Mouse (Mus musculus) ovary, postnatal 36 days (tissue): Measurements from ENCODE around the gene Haghl.
"Not testable (repeated sequence)": the region's sequence is repeated elsewhere in the genome, so short reads cannot be mapped to it uniquely, and the experiment has no call there.

ENCODE experiments used
- DNase-seq: peaks from one replicate; pipeline ENCODE4 v3.0.0; 2022; ENCODE audit warnings: low spot score, mixed read lengths

Haghl gene

GRCm38 (mm10) chr17:25818851-25819780, 33.6 kb upstream of the Haghl start:
- no peak for DNase-seq

- no peak for DNase-seq
These were observed 32.2 kb upstream of the Haghl start for GRCm38 (mm10) chr17:25817662-25818061.

GRCm38 (mm10) chr17:25813471-25813870, 28.0 kb upstream of the Haghl start:
- peak; percentile 89 for DNase-seq

- DNase-seq = no peak
These were observed 25.4 kb upstream of the Haghl start for GRCm38 (mm10) chr17:25810890-25811289.

GRCm38 (mm10) chr17:25809606-25810340, 24.3 kb upstream of the Haghl start:
- DNase-seq = no peak

DNA sequence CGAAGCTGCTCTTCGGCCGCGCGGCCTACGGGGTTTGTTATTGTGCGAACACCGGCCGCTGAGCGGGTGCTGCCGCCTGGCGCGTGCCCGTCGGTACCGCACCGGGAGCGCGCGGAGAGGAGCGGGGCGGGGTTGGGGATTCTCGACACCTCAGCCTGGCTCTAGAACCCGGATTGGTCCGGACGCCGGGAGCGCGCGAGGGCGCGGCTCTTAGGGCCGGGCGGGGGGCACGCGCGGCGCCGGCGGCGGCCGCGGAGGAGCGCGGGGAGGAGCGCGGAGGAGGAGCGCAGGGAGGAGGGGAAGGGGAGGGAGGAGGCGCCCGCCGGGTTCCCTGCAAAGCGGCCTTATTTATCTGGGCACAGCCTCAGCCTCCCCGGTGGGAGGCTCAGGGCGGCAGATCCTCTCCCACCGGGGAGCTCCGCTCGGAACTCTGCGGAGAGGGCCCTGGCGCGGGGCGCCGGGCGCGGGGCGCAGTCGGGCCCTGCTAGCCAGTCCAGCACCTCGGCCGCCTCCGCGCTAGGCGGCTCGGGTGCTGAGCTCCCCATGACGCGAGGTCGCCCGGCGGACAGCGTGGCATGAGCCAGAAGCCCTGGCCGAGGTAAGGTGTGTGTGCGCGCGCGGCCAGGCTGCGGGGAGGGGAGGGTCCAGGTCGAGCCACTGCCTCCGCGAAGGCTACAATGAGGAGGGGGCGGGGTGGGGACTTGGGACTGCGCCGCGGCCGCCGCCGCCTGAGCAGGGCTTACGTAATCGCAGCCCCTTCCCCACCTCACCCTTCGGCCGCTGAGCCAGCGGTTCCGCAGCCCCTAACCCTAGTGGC, 23.5 kb upstream of the Haghl start, which contains the start of gene Fbxl16:
TSS of gene Fbxl16 (plus strand) at position 297 of the 817 bp plus-strand sequence.
- DNase-seq = peak; percentile 71

GRCm38 (mm10) chr17:25808028-25808427, 22.6 kb upstream of the Haghl start:
- DNase-seq = no peak

- DNase-seq = not testable (repeated sequence)
These were observed 22.0 kb upstream of the Haghl start for GRCm38 (mm10) chr17:25807452-25807851.

- DNase-seq = no peak
These were observed 21.0 kb upstream of the Haghl start for GRCm38 (mm10) chr17:25806507-25806906.

DNA sequence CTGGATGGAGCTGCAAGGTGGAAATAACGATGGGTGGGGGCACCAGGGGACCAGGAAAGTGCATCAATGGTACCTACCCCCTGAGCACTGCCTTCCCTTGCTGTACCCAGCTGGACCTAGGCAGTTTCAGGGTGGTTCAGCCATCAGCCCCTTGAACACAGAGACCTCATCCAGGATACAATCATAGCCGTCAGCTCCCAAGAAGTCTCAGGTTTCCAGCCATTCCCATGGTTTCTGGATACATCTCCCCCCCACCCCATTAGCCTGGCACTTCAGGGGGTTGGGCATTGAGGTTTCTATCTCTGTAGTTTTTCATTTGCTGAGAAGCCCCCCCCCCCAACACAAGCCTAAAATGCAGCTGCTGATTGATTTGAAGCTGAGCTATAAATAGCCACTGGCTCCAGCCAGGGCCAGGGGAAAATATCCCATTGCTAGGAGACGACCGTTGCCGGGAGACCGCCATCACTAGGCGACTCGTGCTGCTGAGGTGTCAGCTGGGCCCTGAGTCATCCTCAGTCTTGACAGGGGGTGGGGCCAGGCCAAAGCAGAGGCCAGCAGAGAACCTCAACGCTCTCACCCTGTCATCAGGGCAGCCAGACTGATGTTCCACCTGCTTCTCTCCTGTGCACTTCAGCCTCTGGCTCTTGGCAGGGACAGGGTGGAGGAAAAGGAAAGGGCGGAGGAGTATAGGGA, 17.5 kb upstream of the Haghl start:
- DNase-seq = peak; percentile 10

- peak; percentile 50 for DNase-seq
These were observed 15.6 kb upstream of the Haghl start for GRCm38 (mm10) chr17:25801029-25801428.

DNA sequence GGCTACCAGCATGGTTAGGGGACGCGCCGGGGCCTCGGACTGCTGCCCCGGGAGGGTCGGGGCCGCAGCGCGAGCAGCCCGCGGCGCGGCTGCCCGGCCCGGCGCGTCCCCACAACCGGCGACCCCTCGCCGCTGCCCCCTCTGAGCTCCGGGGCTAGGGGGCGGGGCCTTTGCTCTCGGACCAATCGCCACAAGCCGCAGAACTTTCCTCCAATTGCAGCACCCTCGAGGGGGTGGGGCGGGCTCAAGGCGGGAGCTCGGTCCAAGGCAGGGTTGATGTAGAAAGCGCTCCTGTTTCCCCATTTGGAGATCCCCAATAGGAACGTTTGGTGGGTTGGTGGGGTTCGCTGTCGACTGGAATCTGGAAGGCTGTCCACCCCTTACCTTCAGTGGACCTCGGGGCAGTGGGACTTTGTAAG, 11.5 kb upstream of the Haghl start, which contains the start of gene Metrn:
TSS of gene Metrn (minus strand) at position 186 of the 419 bp plus-strand sequence.
- peak; percentile 86 for DNase-seq

DNA sequence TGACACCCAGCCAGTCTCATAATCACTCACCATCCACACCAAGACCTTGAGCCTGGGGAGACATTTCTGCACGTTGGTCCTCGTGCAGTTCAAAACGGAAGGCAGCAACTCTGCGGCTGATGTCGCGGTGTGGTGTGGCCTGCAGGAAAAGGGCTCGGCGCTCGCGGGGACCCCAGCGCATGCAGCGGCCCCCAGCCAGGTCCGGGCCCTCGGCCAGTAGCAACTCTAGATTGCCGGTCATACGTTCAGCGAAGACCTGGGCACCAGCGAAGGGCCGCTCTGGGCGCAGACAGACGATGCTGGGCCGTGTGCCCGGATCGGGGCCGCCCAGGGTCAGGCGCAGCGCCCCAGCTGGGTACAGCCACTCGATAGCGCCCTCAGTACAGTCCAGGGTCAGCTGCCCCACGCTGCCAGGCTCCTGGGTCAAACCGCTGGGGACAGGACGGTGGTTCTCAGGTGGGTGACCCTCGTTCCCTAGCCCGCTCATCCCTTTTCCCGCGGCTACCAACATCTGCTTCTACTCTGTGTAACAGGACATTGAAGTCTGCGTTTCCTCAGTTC, 10.8 kb upstream of the Haghl start:
- no peak for DNase-seq

DNA sequence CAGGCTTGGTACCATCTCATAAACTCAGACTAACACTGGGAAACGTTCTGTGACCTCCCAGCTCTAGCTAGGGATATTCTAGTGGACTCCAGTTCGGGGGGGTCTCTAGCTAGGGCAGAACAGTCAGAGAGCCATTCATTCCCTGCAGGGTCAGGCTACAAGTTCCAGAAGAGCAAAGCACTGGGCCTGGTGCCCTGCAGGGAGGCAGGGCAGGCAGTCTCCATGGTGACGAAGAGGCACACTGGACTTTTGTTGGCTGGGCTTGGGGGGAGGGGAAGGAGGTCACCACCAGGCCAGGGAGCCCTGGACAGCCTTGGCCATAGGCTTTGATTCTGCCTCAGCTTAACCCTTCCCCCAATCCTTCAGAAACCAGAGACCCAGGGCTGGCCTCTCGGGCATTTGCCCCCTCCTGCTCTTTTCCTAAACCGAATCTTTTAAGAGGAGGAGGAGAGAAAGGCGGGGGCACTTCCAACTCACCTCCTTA, 10.2 kb upstream of the Haghl start, which contains the start of gene AC134908.4:
TSS of gene AC134908.4 (minus strand) at position 51 of the 484 bp plus-strand sequence.
- no peak for DNase-seq

- DNase-seq = no peak
These were observed 9.5 kb upstream of the Haghl start for GRCm38 (mm10) chr17:25794998-25795397.

DNA sequence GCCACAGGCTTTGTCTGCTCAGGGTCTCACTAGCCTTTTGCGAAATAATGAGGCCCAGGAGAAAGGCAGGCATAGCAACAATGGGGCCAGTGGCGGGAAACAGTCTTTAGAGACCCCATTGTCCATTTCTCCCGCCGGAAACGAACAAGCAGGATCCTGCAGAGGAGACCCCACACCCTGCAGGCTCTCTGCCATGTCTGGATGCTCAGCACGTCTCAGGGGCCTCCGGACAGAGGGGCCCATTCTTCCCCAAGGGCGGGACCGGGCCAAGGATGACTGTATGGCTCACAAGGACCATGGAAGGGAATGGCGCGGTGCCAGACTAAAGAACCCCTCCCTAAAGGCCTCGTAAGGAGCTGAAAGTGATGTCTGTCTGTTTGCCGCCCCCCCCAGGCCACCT, 8.7 kb upstream of the Haghl start:
- no peak for DNase-seq

DNA sequence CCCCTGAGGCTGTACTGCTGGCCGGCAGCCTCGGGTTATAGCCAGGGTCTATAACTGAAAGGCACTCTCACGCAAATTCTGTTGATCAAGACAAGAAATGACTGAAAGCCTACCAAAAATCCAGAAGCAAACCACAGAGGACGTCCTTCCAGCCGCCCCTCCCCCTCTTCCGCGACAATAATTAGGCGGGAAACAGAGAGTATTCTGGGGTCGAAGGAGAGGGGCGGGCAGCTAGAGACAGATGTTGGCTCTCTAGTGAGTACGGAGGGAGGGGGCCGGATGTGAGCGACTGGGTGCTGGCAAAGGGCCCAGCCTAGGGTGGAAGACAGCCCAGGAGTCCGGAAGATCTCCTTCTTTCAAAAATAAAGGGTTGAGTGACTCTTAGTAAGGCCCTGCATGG, 7.1 kb upstream of the Haghl start, which contains the start of gene Fam173a:
TSS of gene Fam173a (minus strand) at position 287 of the 400 bp plus-strand sequence.
- DNase-seq = peak; percentile 70

GRCm38 (mm10) chr17:25791843-25792527, 6.5 kb upstream of the Haghl start:
- DNase-seq = peak; percentile 84

- no peak for DNase-seq
These were observed 5.9 kb upstream of the Haghl start for GRCm38 (mm10) chr17:25791320-25791842.
